Mouse (Mus musculus): ENCODE data around the gene Mrpl34.
"Not testable (repeated sequence)": the region's sequence is repeated elsewhere in the genome, so short reads cannot be mapped to it uniquely, and the experiment has no call there.

Gene Mrpl34

GRCm38 (mm10) chr8:71464513-71465500, at the start of gene Mrpl34:
Gene Mrpl34 (plus strand): TSS chr8:71464959.
- DNase-seq: peak; percentile 99

GRCm38 (mm10) chr8:71422121-71422520, 42.6 kb upstream of the Mrpl34 start:
- DNase-seq: no peak

- DNase-seq: not testable (repeated sequence)
Observed at GRCm38 (mm10) chr8:71432935-71433334, 31.8 kb upstream of the Mrpl34 start.

DNA sequence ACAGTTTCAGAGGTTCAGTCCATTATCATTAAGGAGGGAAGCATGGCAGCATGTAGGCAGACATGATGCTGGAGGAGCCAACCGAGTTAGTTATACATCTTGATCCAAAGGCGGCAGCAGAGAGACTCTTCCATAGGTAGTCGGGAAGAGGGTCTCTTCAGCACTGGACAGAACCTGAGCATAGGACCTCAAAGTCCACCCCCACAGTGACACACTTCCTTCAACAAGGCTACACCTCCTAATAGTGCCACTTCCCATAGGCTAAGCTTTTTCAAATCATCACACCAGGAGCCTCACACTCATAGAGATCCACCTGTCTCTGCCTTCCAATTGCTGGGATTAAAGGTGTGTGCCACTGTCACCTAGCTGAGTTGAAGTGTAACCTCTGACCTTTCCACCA, 27.7 kb upstream of the Mrpl34 start:
- no peak for DNase-seq

DNA sequence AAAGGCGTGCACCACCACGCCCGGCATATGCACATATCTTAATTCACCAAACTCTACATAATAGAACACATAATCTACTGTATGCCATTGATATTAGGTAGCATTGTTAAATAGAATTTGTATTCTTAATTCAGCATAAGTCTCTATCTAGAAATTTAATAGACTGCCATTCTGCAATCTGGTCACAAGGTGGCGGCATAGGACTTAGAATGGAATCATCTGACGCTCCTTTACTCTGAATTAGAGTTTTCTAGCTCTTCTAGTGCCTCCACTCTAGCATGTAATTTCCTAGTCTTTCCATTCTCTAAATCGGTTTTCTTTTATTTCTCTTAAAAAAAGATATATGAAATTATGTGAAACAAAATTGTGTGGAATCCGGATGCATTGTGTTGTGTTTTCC, 23.4 kb upstream of the Mrpl34 start:
- DNase-seq: peak; percentile 74 to 75

- DNase-seq: no peak
Observed at GRCm38 (mm10) chr8:71445096-71445495, 19.7 kb upstream of the Mrpl34 start.

GRCm38 (mm10) chr8:71451337-71451736, 13.4 kb upstream of the Mrpl34 start:
- no peak for DNase-seq

- DNase-seq: no peak
Observed at GRCm38 (mm10) chr8:71451777-71452176, 13.0 kb upstream of the Mrpl34 start.

- no peak for DNase-seq
Observed at GRCm38 (mm10) chr8:71452669-71453068, 12.1 kb upstream of the Mrpl34 start.

- DNase-seq: no peak
Observed at GRCm38 (mm10) chr8:71454668-71455067, 10.1 kb upstream of the Mrpl34 start.

DNA sequence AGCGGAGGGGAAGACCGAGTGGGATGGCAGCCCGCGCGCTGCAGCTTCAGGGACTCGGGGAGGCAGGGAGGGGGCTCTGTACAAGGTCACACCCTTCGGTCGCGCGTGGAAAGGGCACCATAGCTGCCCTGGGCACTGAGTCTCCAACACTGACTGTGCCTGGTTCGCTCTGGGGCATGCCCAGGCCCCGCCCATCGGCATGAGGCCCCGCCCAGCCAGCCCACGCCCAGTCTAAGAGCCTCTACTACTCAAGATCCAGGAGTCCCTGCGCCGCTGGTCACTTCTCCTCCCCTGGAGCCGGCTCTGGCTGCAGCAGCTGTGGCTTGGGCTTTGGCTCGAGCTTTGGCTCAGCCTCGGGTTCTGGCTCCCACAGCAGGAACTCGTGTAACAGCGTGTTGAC, 7.9 kb upstream of the Mrpl34 start:
- DNase-seq: no peak

GRCm38 (mm10) chr8:71457659-71458270, 7.0 kb upstream of the Mrpl34 start:
- DNase-seq: peak; percentile 16 to 18

- no peak for DNase-seq
Observed at GRCm38 (mm10) chr8:71460716-71461115, 4.0 kb upstream of the Mrpl34 start.

- peak in 1 of 2 experiments; percentile 39 for DNase-seq
Observed at GRCm38 (mm10) chr8:71461152-71461840, 3.5 kb upstream of the Mrpl34 start.

GRCm38 (mm10) chr8:71462191-71462590, 2.6 kb upstream of the Mrpl34 start:
- no peak for DNase-seq

DNA sequence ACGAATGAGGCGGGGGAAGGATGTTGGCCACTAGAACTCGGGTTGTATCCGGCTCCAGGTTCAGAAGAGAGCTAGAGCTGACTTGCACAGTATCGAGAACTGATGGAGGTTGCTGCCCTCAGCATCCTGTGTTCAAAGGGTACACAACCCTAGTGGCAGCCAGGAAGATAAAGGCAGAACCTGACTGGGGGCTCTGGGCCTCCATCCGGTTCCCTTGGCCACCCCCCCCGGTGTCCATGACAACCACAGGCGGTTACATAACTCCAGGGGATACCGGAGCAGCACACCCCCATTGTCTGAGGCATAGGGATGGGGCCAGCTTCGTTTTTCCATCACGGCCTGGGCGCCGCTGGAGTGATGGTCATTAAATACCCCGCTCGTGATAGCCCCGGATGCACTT, 2.0 kb upstream of the Mrpl34 start:
- DNase-seq: peak; percentile 69 to 74

- peak; percentile 99 for DNase-seq
Observed at GRCm38 (mm10) chr8:71463188-71464033, 1.3 kb upstream of the Mrpl34 start, which contains the start of gene Abhd8. Gene Abhd8 (minus strand): TSS chr8:71463655.

DNA sequence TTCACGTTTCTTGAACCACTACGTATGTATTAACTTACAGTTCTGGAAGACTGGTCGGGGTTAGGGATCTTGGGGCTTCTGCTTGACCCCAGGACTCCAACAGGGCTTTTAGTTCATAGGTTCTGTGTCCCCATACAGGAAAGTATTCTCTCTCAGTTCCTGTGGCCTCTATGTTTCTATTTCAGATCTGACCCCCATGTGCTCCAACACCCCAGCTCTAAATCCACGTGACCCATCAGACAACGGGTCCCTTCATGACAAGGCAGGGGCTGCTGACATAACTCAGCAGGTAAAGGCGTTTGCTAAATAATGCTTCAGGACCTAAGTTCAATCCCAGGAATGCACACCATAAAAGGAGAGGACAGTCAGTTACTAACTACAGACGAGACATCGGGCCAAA, 974 bp downstream of the Mrpl34 start:
- no peak for DNase-seq

DNA sequence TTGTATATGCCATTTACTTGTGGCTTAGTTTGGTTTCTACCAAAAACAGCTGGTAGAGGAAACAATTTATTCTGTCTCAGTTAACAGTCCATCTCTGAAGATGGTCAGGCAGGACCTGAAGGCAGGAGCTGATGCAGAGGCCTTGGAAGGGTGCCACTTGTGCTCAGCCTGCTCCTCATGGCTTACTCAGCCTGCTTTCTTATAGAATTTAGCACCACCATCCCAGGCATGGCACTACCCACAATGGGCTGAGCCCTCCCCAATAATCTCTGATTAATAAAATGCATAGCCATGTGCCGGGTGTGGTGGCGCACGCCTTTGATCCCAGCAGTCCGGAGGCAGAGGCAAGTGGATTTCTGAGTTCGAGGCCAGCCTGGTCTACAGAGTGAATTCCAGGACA, 1.4 kb downstream of the Mrpl34 start:
- peak; percentile 36 to 40 for DNase-seq

GRCm38 (mm10) chr8:71467201-71467600, 2.4 kb downstream of the Mrpl34 start:
- no peak for DNase-seq

- no peak for DNase-seq
Observed at GRCm38 (mm10) chr8:71468001-71468400, 3.2 kb downstream of the Mrpl34 start.

DNA sequence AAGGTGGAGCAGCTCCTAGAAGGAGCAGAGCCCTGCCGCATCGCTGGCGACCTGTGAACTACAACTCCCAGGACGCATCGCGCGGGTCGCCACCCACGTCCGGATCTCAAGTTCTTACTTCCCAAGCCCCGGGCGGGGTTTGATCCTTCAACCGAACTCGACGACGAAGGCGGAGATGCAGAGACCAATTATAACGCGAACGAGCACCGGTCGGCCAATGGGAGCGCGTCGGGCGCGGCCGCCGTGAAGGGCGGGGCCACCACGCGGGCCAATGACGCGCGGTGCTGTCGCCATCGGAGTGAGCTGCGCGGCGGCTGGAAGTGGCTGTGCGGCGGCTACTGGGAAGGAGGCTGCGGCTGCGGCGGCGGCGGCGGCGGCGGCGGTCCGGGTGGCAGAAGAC, 4.2 kb downstream of the Mrpl34 start, which contains the start of gene Dda1:
TSS of gene Dda1 (plus strand) at position 284 of the 400 bp plus-strand sequence.
- DNase-seq: peak; percentile 98 to 99

Measured in cerebellum, postnatal 10 days (tissue).